Mouse (Mus musculus) erythroblast, embryonic 14.5 days (primary cell): ENCODE data around the gene 9930111J21Rik2.
"Not testable (repeated sequence)": the region's sequence is repeated elsewhere in the genome, so short reads cannot be mapped to it uniquely, and the experiment has no call there.

Experiments
- GATA1 ChIP-seq: IDR thresholded peaks from 2 replicates; pipeline ENCODE4 v1.6.1; 2012; ENCODE audit warnings: low read length, inconsistent platforms, mixed read lengths
- TAL1 ChIP-seq: IDR thresholded peaks from 3 replicates; pipeline ENCODE4 v1.6.1; 2012; ENCODE audit warnings: low read length, inconsistent platforms, mixed read lengths

- not testable (repeated sequence) for TF ChIP-seq TAL1, GATA1
These were observed 71.8 kb downstream of the 9930111J21Rik2 start, which contains the start of gene 9930111J21Rik1 for GRCm38 (mm10) chr11:48979251-48979650.
